In the genomic region with DNA sequence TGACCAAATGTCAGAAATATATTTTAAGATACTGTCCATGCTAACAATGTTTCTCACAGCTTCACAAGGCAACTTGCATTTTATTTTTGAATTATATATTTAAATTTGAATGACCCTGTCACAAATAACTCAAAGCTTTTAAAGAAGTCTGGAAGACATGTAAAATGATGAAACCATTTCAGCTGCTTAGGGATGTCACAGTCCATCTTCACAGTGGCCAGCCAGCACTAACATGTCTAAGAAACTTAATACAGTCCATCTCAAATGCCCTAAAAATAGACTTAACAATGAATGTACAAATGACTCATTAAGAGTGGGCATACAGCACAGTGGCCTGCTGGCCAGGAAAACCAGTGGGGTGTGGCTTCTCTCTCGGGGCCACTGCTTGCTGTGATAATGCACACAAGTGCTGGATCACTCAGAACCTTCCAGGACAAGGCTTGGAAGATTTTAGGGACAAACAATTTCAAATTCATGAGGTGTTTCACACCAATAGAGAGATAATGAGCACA, we compare ENCODE assay signal across 30 mouse cellular contexts. TPM values are rescaled to one million over a fixed set of nuclear protein-coding genes. Genes with fewer than 3 reads are reported as not detected.
"Had no signal": no experiment of that assay in that cellular context is flagged by ENCODE, and none has a peak within 500 bp of the region (broad histone marks: within the 10 kb centered on the region; RNA-seq: fewer than 3 reads in every experiment).

No protein-coding gene starts in this region.

- H3K4me2 ChIP-seq: heart, embryonic 11.5 days; heart, embryonic 13.5 days; heart, embryonic 15.5 days; hindbrain, embryonic 12.5 days; hindbrain, embryonic 14.5 days; kidney, embryonic 15.5 days; limb, embryonic 12.5 days; liver, embryonic 11.5 days; liver, embryonic 13.5 days; liver, embryonic 15.5 days had no signal

- H3K4me3 ChIP-seq: gastrocnemius, adult 2 months; heart, adult 2 months; heart, embryonic 13.5 days; heart, embryonic 15.5 days; hindbrain, embryonic 10.5 days; hindbrain, embryonic 12.5 days; kidney, embryonic 15.5 days; left cerebral cortex, adult 2 months; limb, embryonic 10.5 days; limb, embryonic 12.5 days; liver, embryonic 13.5 days; liver, embryonic 15.5 days had no signal

- H3K27me3 ChIP-seq: heart, embryonic 13.5 days; heart, embryonic 15.5 days; hindbrain, embryonic 12.5 days; kidney, embryonic 15.5 days; limb, embryonic 12.5 days; liver, embryonic 13.5 days; liver, embryonic 15.5 days had no signal

- DNase-seq: gastrocnemius, adult 2 months; gastrocnemius, postnatal 10 days; gastrocnemius, postnatal 25 days; heart, adult 2 months; heart, postnatal 14 days; heart, postnatal 36 days; kidney, adult 11 months; kidney, adult 2 months; kidney, adult 9 months; kidney, postnatal 14 days; kidney, postnatal 36 days; liver; liver, embryonic 13.5 days had no signal

- H3K36me3 ChIP-seq: heart, embryonic 13.5 days; heart, embryonic 15.5 days; hindbrain, embryonic 10.5 days; hindbrain, embryonic 12.5 days; kidney, embryonic 15.5 days; limb, embryonic 10.5 days; limb, embryonic 12.5 days; liver, embryonic 13.5 days; liver, embryonic 15.5 days had no signal

RNA-seq across cellular contexts. Expression of a gene that starts 37.9 kb away (rescaled TPM):
- total RNA-seq: gastrocnemius, adult 2 months; gastrocnemius, postnatal 10 days; gastrocnemius, postnatal 25 days; heart, postnatal 36 days; hindbrain, postnatal 0 days had no signal
- polyA plus RNA-seq: heart, adult 2 months; heart, embryonic 13.5 days; heart, embryonic 15.5 days; heart, postnatal 0 days; hindbrain, embryonic 10.5 days; hindbrain, postnatal 0 days; intestine, embryonic 16.5 days; kidney, adult 2 months; kidney, embryonic 15.5 days; kidney, postnatal 0 days; large intestine, adult 2 months; liver, embryonic 11.5 days; liver, embryonic 15.5 days had no signal
